Mouse (Mus musculus) liver, embryonic 16.5 days (tissue): ENCODE measurements around the gene Kcns1. TPM values are rescaled to one million over a fixed set of nuclear protein-coding genes. Genes with fewer than 3 reads are reported as not detected.
"Not testable (repeated sequence)": the region's sequence is repeated elsewhere in the genome, so short reads cannot be mapped to it uniquely, and the experiment has no call there.

Experiments used
- ATAC-seq: fragments of 200-750 bp; cut with Nextera tagmentation; 2 replicates; pipeline ENCODE4 v1.8.0; 2017; ENCODE audit warnings: low read depth, mild to moderate bottlenecking, moderate number of reproducible peaks, moderate library complexity
- H3K27ac ChIP-seq: fragments of 300-500 bp; sonication (generic); 2 replicates; pipeline ENCODE4 v1.5.1; 2014; ENCODE audit warnings: mild to moderate bottlenecking, low read length
- H3K27me3 ChIP-seq: fragments of 300-500 bp; sonication (generic); 2 replicates; pipeline ENCODE4 v1.6.1; 2014; ENCODE audit warnings: low read depth, low read length, mixed read lengths; ENCODE audit not compliant: control insufficient read depth, insufficient read depth
- H3K36me3 ChIP-seq: fragments of 300-500 bp; sonication (generic); 2 replicates; pipeline ENCODE4 v1.6.1; 2014; ENCODE audit warnings: mild to moderate bottlenecking; ENCODE audit not compliant: control insufficient read depth, insufficient read depth
- H3K4me1 ChIP-seq: fragments of 300-500 bp; sonication (generic); 2 replicates; pipeline ENCODE4 v1.6.1; 2014; ENCODE audit warnings: low read depth, low read length, mixed read lengths; ENCODE audit not compliant: control insufficient read depth
- H3K4me2 ChIP-seq: fragments of 300-500 bp; sonication (generic); 2 replicates; pipeline ENCODE4 v1.6.1; 2014; ENCODE audit warnings: low read depth, low read length, mixed read lengths
- H3K4me3 ChIP-seq: fragments of 300-500 bp; sonication (generic); 2 replicates; pipeline ENCODE4 v1.5.1; 2014; ENCODE audit warnings: low read depth, mild to moderate bottlenecking, low read length
- H3K9ac ChIP-seq: fragments of 300-500 bp; sonication (generic); 2 replicates; pipeline ENCODE4 v1.6.1; 2014; ENCODE audit warnings: low read depth, low read length
- H3K9me3 ChIP-seq: fragments of 300-500 bp; sonication (generic); replicated peaks from 2 replicates; pipeline ENCODE4 v1.6.1; 2016; ENCODE audit warnings: low read length; ENCODE audit not compliant: control insufficient read depth
- WGBS: fragments of 180-500 bp; shearing (Covaris S2); extraction: QIAGEN DNeasy Blood & Tissue Kit; methylation state at CpG from one replicate; pipeline ENCODE4 v1.1.7; 2014; ENCODE audit not compliant: insufficient replicate concordance; 5-methylcytosine and 5-hydroxymethylcytosine counted together
- polyA plus RNA-seq: library from polyadenylated mRNA; unstranded; fragments of >200 nt; fragmentation: Nextera tagmentation; extraction: Ambion mirVana; gene quantifications from 2 replicates; pipeline ENCODE4 v1.2.1, GENCODE M21; 2015

The Kcns1 gene
- not detected in 2 replicates for polyA plus RNA-seq

GRCm38 (mm10) chr2:164170902-164171301, at the start of gene Kcns1:
Gene Kcns1 (minus strand): TSS chr2:164171113.
- Histone ChIP-seq H3K36me3 (no peaks in the 10 kb centered on the region), H3K4me1 (no peaks in the 10 kb centered on the region; the same call in 1 of the 2 replicates), H3K27me3 (peaks cover 59% of the 10 kb centered on the region), H3K9ac (no peak within 1 kb of the TSS), H3K9me3 (no peaks in the 10 kb centered on the region), H3K27ac (no peak within 1 kb of the TSS), H3K4me2 (no peak within 1 kb of the TSS), H3K4me3 (peak within 1 kb of the TSS; percentile 31; the same call in 1 of the 2 replicates)
- ATAC-seq: no peak
- WGBS: under 1% methylated on average over 29 of the region's 29 CpGs

GRCm38 (mm10) chr2:164219295-164219694, 48.4 kb upstream of the Kcns1 start:
- Histone ChIP-seq H3K4me2 (no peak overlapping the region), H3K9me3 (no peaks in the 10 kb centered on the region), H3K4me1 (no peaks in the 10 kb centered on the region), H3K9ac (no peak overlapping the region), H3K36me3 (no peaks in the 10 kb centered on the region), H3K27me3 (no peaks in the 10 kb centered on the region), H3K27ac (no peak overlapping the region), H3K4me3 (no peak overlapping the region)
- 64% methylated on average over 9 of the region's 9 CpGs for WGBS
- ATAC-seq: no peak

DNA sequence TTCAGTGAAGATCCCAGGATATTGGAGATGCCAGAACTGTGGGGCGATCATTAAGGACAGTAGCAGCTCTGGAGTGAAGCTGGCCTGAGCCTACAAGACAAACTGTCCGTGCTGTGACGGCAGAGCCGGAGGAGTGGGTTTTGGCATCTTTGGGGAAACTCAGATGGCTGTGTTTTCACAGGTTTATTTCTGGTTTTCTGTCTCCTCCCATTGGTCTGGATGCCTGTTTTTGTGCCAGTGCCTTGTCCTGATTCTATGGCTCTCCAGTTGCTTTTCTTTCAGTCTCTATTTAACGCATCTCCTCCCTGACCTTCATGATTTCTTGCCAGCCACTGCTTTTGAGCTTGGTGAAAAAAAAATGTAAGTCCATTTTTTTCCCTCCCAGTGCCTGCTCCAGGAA, 41.8 kb upstream of the Kcns1 start:
- no peak overlapping the region for H3K4me3 ChIP-seq
- H3K4me1 ChIP-seq: no peaks in the 10 kb centered on the region
- 70% methylated on average over 5 of the region's 5 CpGs for WGBS
- no peaks in the 10 kb centered on the region for H3K27me3 ChIP-seq
- no peak overlapping the region for H3K4me2 ChIP-seq
- H3K9me3 ChIP-seq: no peaks in the 10 kb centered on the region
- no peaks in the 10 kb centered on the region for H3K36me3 ChIP-seq
- ATAC-seq: no peak
- H3K9ac ChIP-seq: no peak overlapping the region
- no peak overlapping the region for H3K27ac ChIP-seq

GRCm38 (mm10) chr2:164210892-164211291, 40.0 kb upstream of the Kcns1 start:
- Histone ChIP-seq H3K27ac (no peak overlapping the region), H3K4me2 (no peak overlapping the region), H3K27me3 (no peaks in the 10 kb centered on the region), H3K4me1 (no peaks in the 10 kb centered on the region), H3K9ac (no peak overlapping the region), H3K36me3 (no peaks in the 10 kb centered on the region), H3K9me3 (no peaks in the 10 kb centered on the region), H3K4me3 (no peak overlapping the region)
- no peak for ATAC-seq
- WGBS: 63% methylated on average over 4 of the region's 4 CpGs

DNA sequence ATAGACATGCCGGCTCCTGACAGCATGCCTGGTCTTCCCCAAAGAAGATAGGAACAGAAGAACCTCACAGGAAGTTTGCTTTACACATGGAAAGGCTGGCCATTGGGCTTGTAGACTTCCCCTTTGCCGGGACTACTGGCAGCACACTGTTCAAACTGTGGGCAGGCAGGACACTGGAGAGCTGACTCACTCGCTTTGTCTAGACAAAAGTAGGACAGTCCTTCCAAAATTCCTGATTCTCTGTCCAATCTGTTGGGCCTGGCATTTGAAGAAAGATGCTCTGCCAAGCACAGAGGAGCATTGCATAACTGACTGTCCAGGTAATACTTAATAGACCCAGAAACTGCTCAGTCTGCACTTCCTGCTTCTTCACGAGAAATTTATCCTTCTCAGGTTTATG, 35.8 kb upstream of the Kcns1 start:
- Histone ChIP-seq H3K27ac (no peak overlapping the region), H3K9me3 (no peaks in the 10 kb centered on the region), H3K9ac (no peak overlapping the region), H3K27me3 (no peaks in the 10 kb centered on the region), H3K4me1 (no peaks in the 10 kb centered on the region), H3K4me2 (no peak overlapping the region), H3K36me3 (no peaks in the 10 kb centered on the region), H3K4me3 (no peak overlapping the region)
- no peak for ATAC-seq
- WGBS: 33% methylated on average over 4 of the region's 4 CpGs

DNA sequence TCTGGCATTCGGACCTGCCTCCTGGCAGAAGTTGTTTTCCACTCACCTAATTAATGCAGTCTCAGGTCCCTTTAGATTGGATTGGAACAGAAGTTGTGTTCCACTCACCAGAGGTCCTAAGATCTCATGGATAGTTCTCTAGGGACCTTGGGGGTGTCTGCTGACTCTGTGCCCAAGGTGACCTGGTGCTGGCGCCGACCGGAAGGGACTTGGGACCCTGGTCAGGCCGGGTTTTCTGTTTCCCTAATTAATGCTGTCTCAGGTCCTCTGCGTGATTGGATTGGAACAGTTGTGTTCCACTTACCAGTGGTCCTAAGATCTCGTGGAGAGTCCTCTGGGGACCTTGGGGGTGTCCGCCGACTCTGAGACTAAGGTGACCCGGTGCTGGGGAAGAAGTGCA, 35.1 kb upstream of the Kcns1 start:
- 70% methylated on average over 10 of the region's 10 CpGs for WGBS
- H3K4me3 ChIP-seq, H3K36me3 ChIP-seq, ATAC-seq, H3K4me1 ChIP-seq, H3K9ac ChIP-seq, H3K9me3 ChIP-seq, H3K27me3 ChIP-seq, H3K27ac ChIP-seq, H3K4me2 ChIP-seq: not testable (repeated sequence)

GRCm38 (mm10) chr2:164199626-164200327, 28.9 kb upstream of the Kcns1 start, which contains the start of gene Wfdc15a:
Gene Wfdc15a (minus strand): TSS chr2:164200130.
- Histone ChIP-seq H3K4me2 (no peak within 1 kb of the TSS), H3K27me3 (no peaks in the 10 kb centered on the region), H3K36me3 (no peaks in the 10 kb centered on the region), H3K9me3 (no peaks in the 10 kb centered on the region), H3K9ac (no peak within 1 kb of the TSS), H3K27ac (no peak within 1 kb of the TSS), H3K4me3 (no peak within 1 kb of the TSS), H3K4me1 (no peaks in the 10 kb centered on the region)
- WGBS: 58% methylated on average over 20 of the region's 20 CpGs
- no peak for ATAC-seq

DNA sequence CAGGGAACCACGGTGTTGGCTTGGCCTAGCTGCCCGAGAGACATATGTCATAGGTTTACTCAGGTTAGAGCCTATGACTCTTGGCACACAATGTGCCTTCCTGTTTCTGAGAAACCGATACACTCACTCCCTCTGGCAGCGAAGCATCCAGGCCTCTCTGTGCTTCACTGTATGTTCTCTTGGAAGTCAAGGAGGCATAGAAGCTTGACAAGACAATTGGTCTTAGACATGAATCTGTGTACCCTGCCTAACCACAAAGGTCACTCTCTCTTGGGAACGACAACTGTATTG, 25.7 kb upstream of the Kcns1 start:
- Histone ChIP-seq H3K36me3 (no peaks in the 10 kb centered on the region), H3K4me2 (no peak overlapping the region), H3K4me3 (no peak overlapping the region), H3K27me3 (no peaks in the 10 kb centered on the region), H3K27ac (no peak overlapping the region), H3K9ac (no peak overlapping the region), H3K9me3 (no peaks in the 10 kb centered on the region), H3K4me1 (no peaks in the 10 kb centered on the region)
- 67% methylated on average over 5 of the region's 5 CpGs for WGBS
- ATAC-seq: no peak

DNA sequence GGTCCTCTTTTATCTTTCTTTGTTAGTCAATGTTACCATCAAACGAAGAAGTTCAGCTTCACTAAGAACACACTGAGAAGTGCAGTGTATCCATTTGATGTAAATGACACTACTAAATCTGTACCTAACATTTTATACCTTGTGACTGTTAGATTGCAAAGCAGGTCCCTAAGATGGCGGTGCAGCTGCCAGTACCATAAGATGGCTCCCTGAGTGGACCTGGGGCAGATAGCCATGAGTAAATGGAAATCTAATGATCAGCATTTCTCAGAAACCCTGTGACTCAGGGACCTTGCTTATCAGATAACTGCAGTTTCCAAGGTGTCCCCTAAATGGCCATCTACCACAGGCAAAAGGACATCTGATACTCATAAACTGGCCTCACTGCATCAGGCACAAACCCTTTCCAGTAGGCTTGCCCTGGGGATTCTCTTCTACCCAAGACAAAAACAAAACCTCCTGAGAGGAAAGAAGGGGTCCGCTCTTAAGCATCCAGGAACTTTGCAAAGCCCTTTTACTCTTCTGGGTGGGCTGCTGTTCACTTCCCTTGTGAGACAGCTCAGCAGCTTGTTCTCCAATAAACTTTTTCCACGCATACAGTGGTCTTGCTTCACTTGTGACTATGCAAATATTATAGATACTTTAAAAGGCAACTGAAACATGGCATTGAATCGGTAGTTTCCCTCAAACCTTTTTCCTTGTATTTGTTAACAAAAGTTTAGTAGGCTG, 25.2 kb upstream of the Kcns1 start:
- Histone ChIP-seq H3K27ac (no peak overlapping the region), H3K4me2 (no peak overlapping the region), H3K4me3 (no peak overlapping the region), H3K27me3 (no peaks in the 10 kb centered on the region), H3K36me3 (no peaks in the 10 kb centered on the region), H3K9ac (no peak overlapping the region), H3K9me3 (no peaks in the 10 kb centered on the region), H3K4me1 (no peaks in the 10 kb centered on the region)
- 59% methylated on average over 5 of the region's 5 CpGs for WGBS
- no peak for ATAC-seq
